Mouse (Mus musculus): ENCODE results near the gene Eif4a1. TPM values are rescaled to one million over a fixed set of nuclear protein-coding genes. Genes with fewer than 3 reads are reported as not detected.

The Eif4a1 gene
- total and polyA plus RNA-seq, 3 experiments = 114 to 1,689 (median 634) TPM

GRCm38 (mm10) chr11:69656617-69657461, 15.4 kb downstream of the Eif4a1 start (continued):
- TF ChIP-seq GABPA (IDR thresholded peaks at IDR 0.05; ENCODE audit: low read depth, low read length) (no peak), KAT2A (conservative IDR thresholded peaks at IDR 0.05; ENCODE audit: low read depth, low read length) (no peak), POLR2AphosphoS5 (IDR thresholded peaks at IDR 0.05; ENCODE audit: borderline replicate concordance, low read depth, low read length) (no peak), TBP (IDR thresholded peaks at IDR 0.05; ENCODE audit: low read depth, low read length) (no peak), CHD2 (IDR thresholded peaks at IDR 0.05; ENCODE audit: low read length) (no peak), JUND (IDR thresholded peaks at IDR 0.05; ENCODE audit: low read depth, low read length) (no peak), MAX (IDR thresholded peaks at IDR 0.05; ENCODE audit: low read length) (no peak), ZNF384 (IDR thresholded peaks at IDR 0.05; ENCODE audit: low read depth, low read length) (no peak), EP300 (IDR thresholded peaks at IDR 0.05; ENCODE audit: low read depth in 1 of 2, low read length in 2 of 2) (no peak), NRF1 (IDR thresholded peaks at IDR 0.05; ENCODE audit: insufficient read depth, low read depth, low read length, poor library complexity, severe bottlenecking) (no peak), CTCF (IDR thresholded peaks at IDR 0.05 in 2 of 3, conservative IDR thresholded peaks at IDR 0.05 in 1 of 3; ENCODE audit: control insufficient read depth in 1 of 3, insufficient read depth in 1 of 3, low read depth in 2 of 3, low read length in 3 of 3, poor library complexity in 1 of 3, severe bottlenecking in 1 of 3) (peak; percentile 77 to 94 (median 89)), MEF2A (IDR thresholded peaks at IDR 0.05; ENCODE audit: extremely low read depth, insufficient replicate concordance, low read depth, low read length, poor library complexity, severe bottlenecking) (no peak), RAD21 (IDR thresholded peaks at IDR 0.05; ENCODE audit: low read depth, low read length) (peak; percentile 91), CHD1 (IDR thresholded peaks at IDR 0.05; ENCODE audit: low read depth, low read length) (no peak)

GRCm38 (mm10) chr11:69656065-69656455, 16.2 kb downstream of the Eif4a1 start:
- DNase-seq (ENCODE audit: low read depth, low spot score) = no peak
- H3K4me3 ChIP-seq (ENCODE audit: control insufficient read depth in 1 of 2, insufficient read depth in 1 of 2, low read depth in 2 of 2, low read length in 2 of 2) = no peak overlapping the region
- peaks cover 8 to 9% of the 10 kb centered on the region in 2 experiments for H3K36me3 ChIP-seq (ENCODE audit: control insufficient read depth in 1 of 2, insufficient read depth in 2 of 2, low read length in 2 of 2)
- H3K9ac ChIP-seq (ENCODE audit: control insufficient read depth, low read depth, low read length, poor library complexity, severe bottlenecking) = no peak overlapping the region
- H3K27ac ChIP-seq (ENCODE audit: control insufficient read depth, low read depth, low read length) = no peak overlapping the region
- TF ChIP-seq ZC3H11A (IDR thresholded peaks at IDR 0.05; ENCODE audit: low read depth, low read length) = no peak
- TF ChIP-seq TAL1 (IDR thresholded peaks at IDR 0.05; ENCODE audit: low read length) = no peak
- TF ChIP-seq POLR2A (IDR thresholded peaks at IDR 0.05; ENCODE audit: control insufficient read depth in 1 of 2, insufficient read depth in 1 of 2, low read depth in 1 of 2, low read length in 2 of 2, poor library complexity in 1 of 2) = no peak
- TF ChIP-seq SMC3 (IDR thresholded peaks at IDR 0.05; ENCODE audit: low read depth, low read length) = no peak
- TF ChIP-seq TBP (IDR thresholded peaks at IDR 0.05; ENCODE audit: low read depth, low read length) = no peak
- TF ChIP-seq USF1 (IDR thresholded peaks at IDR 0.05; ENCODE audit: low read depth, low read length) = no peak
- TF ChIP-seq MYC (IDR thresholded peaks at IDR 0.05; ENCODE audit: low read depth, low read length) = no peak
- TF ChIP-seq MEF2A (IDR thresholded peaks at IDR 0.05; ENCODE audit: extremely low read depth, insufficient replicate concordance, low read depth, low read length, poor library complexity, severe bottlenecking) = no peak
- no peak for TF ChIP-seq GATA1 (IDR thresholded peaks at IDR 0.05; ENCODE audit: low read depth, low read length)
- TF ChIP-seq EP300 (IDR thresholded peaks at IDR 0.05; ENCODE audit: low read depth in 1 of 2, low read length in 2 of 2) = no peak
- TF ChIP-seq JUND (IDR thresholded peaks at IDR 0.05; ENCODE audit: low read depth, low read length) = no peak
- no peak for TF ChIP-seq ZMIZ1 (IDR thresholded peaks at IDR 0.05; ENCODE audit: low read depth, low read length)
- no peak for TF ChIP-seq MXI1 (IDR thresholded peaks at IDR 0.05; ENCODE audit: low read depth, low read length)
- no peak for TF ChIP-seq KAT2A (conservative IDR thresholded peaks at IDR 0.05; ENCODE audit: low read depth, low read length)
- TF ChIP-seq GABPA (IDR thresholded peaks at IDR 0.05; ENCODE audit: low read depth, low read length) = no peak
- no peak for TF ChIP-seq NELFE (IDR thresholded peaks at IDR 0.05; ENCODE audit: low read depth, low read length)
- no peak for TF ChIP-seq HCFC1 (IDR thresholded peaks at IDR 0.05; ENCODE audit: low read depth, low read length)
- TF ChIP-seq CHD2 (IDR thresholded peaks at IDR 0.05; ENCODE audit: low read length) = no peak
- TF ChIP-seq ELF1 (IDR thresholded peaks at IDR 0.05; ENCODE audit: low read depth, low read length) = no peak
- no peak for TF ChIP-seq MAFK (IDR thresholded peaks at IDR 0.05; ENCODE audit: borderline replicate concordance, low read depth, low read length)
- H3K4me1 ChIP-seq (ENCODE audit: control insufficient read depth in 1 of 2, insufficient read depth in 2 of 2, low read length in 2 of 2) = peaks cover 0 to 4% of the 10 kb centered on the region in 2 experiments; a peak in 3 of 4 replicates
- H3K9me3 ChIP-seq (replicated peaks; ENCODE audit: insufficient read depth, low read length) = no peaks in the 10 kb centered on the region
- H3K79me2 ChIP-seq (ENCODE audit: control insufficient read depth, insufficient read depth, low read length, poor library complexity) = no peaks in the 10 kb centered on the region
- H3K27me3 ChIP-seq (ENCODE audit: control insufficient read depth in 1 of 2, insufficient read depth in 2 of 2, low read length in 2 of 2) = no peaks in the 10 kb centered on the region

All from MEL (cell line).